Mouse (Mus musculus) heart, postnatal 0 days (tissue): ENCODE data around the gene Il5.
A peak's percentile ranks its signal among the peaks of the same experiment; 100 is the strongest.

Experiments used
- CTCF ChIP-seq: IDR thresholded peaks from 2 replicates; pipeline ENCODE4 v1.5.1; 2016; ENCODE audit warnings: antibody characterized with exemption, control low read depth, low read depth
- EP300 ChIP-seq: IDR thresholded peaks from 2 replicates; pipeline ENCODE4 v1.6.1; 2016; ENCODE audit warnings: antibody characterized with exemption, low read depth

DNA sequence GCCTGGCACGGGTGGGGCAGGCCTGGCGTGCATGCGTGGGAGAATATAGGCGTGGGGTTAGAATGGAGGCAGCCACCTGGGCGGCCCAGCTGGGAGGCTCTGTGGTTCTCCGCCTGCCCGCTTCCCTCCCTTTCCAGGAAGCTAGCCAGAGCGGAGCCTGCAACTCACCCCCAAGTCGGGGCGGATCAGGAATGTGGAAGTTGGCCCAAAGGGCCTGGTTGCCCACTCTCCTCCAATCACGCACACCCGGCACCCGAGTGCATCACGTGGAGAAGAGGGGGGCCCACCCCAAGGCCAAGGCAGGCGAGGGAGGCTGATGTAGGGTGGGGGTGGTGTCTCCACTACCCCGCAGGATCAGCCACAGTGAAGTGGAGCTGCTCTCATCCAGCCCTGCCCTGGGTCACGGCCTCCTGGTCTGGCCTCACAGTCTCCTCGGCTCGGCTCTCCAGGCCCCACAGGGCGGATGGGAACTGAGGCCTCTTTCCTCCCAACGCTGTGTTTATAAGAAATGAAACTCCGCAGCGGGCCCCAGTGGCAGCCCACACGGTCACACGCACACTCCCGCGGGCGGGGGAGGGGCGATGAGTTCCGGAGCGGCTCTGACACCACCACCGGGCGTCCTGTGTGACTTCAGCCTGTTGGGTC lies 43.0 kb downstream of the Il5 start:
- TF ChIP-seq CTCF (peak; percentile 46), EP300 (peak; percentile 72; the same call in 1 of the 2 replicates)
